ENCODE assay signal across 15 mouse cellular contexts in genomic region chr6:30589819-30590218, GRCm38 (mm10). TPM values are rescaled to one million over a fixed set of nuclear protein-coding genes. Genes with fewer than 3 reads are reported as not detected.
DNase-seq lines count a peak whose midpoint lies in the region; ATAC-seq and TF ChIP-seq lines count a peak whose summit lies in the region.
"Had no signal": no experiment of that assay in that cellular context is flagged by ENCODE, and none has a peak within 500 bp of the region (broad histone marks: within the 10 kb centered on the region; RNA-seq: fewer than 3 reads in every experiment).

No protein-coding gene starts in this region.

- ATAC-seq in forebrain, embryonic 11.5 days (replicated peaks; ENCODE audit: low FRiP score) = no peak
- ATAC-seq in forebrain, embryonic 14.5 days = no peak
- ATAC-seq in kidney, embryonic 14.5 days (ENCODE audit: low FRiP score, low TSS enrichment) = no peak
- no peak for ATAC-seq in limb, embryonic 14.5 days (ENCODE audit: low FRiP score, low read depth)

- H3K27ac ChIP-seq in forebrain, embryonic 11.5 days (ENCODE audit: low read depth, low read length) = no peak overlapping the region
- no peak overlapping the region for H3K27ac ChIP-seq in forebrain, embryonic 14.5 days (ENCODE audit: low read depth, low read length)
- H3K27ac ChIP-seq in kidney, embryonic 14.5 days (ENCODE audit: low read depth, low read length) = peak overlapping the region; percentile 49; the same call in 1 of the 2 replicates
- 0 out of 2 replicates have a peak overlapping the region, but pooled peaks have one; percentile 33 for H3K27ac ChIP-seq in limb, embryonic 14.5 days (replicated peaks; ENCODE audit: low read depth, low read length)
- H3K27ac ChIP-seq: layer of hippocampus, adult 2 months; neural tube, embryonic 15.5 days had no signal

- DNase-seq in forebrain, embryonic 11.5 days (ENCODE audit: low spot score) = peak; percentile 41
- no peak for DNase-seq in forebrain, embryonic 14.5 days (ENCODE audit: low spot score)
- DNase-seq in kidney, adult 18-20 months = no peak
- peak; percentile 44 for DNase-seq in embryo, embryonic 9.5 days (ENCODE audit: extremely low spot score)
- DNase-seq in limb, embryonic 14.5 days (ENCODE audit: low spot score) = no peak
- DNase-seq in right cerebral cortex, postnatal 14 days = no peak
- no peak for DNase-seq in spleen, postnatal 4 days (ENCODE audit: low spot score in 2 of 2)
- DNase-seq: cerebellum, adult 9-10 months; lung, postnatal 36 days; thymus, adult 2 months had no signal

- 37% methylated on average over 2 of the region's 2 CpGs for WGBS in forebrain, embryonic 11.5 days
- WGBS in forebrain, embryonic 14.5 days = 69% methylated on average over 2 of the region's 2 CpGs
- 11% methylated on average over 2 of the region's 2 CpGs for WGBS in kidney, embryonic 14.5 days
- 11% methylated on average over 2 of the region's 2 CpGs for WGBS in limb, embryonic 14.5 days

- H3K36me3 ChIP-seq in forebrain, embryonic 11.5 days (ENCODE audit: control insufficient read depth, insufficient read depth, low read length) = no peaks in the 10 kb centered on the region
- no peaks in the 10 kb centered on the region for H3K36me3 ChIP-seq in forebrain, embryonic 14.5 days (ENCODE audit: control insufficient read depth, insufficient read depth, low read length)
- no peaks in the 10 kb centered on the region for H3K36me3 ChIP-seq in kidney, embryonic 14.5 days (ENCODE audit: control insufficient read depth, insufficient read depth, low read length)
- no peaks in the 10 kb centered on the region for H3K36me3 ChIP-seq in limb, embryonic 14.5 days (ENCODE audit: control insufficient read depth, insufficient read depth, low read length)
- H3K36me3 ChIP-seq: neural tube, embryonic 15.5 days had no signal

- H3K9ac ChIP-seq in forebrain, embryonic 11.5 days (ENCODE audit: low read length) = no peak overlapping the region
- no peak overlapping the region for H3K9ac ChIP-seq in forebrain, embryonic 14.5 days (ENCODE audit: low read length)
- H3K9ac ChIP-seq in kidney, embryonic 14.5 days (ENCODE audit: low read depth, low read length) = no peak overlapping the region
- H3K9ac ChIP-seq in limb, embryonic 14.5 days (ENCODE audit: low read depth, low read length, severe bottlenecking) = no peak overlapping the region
- H3K9ac ChIP-seq: neural tube, embryonic 15.5 days had no signal

- H3K27me3 ChIP-seq in forebrain, embryonic 11.5 days (ENCODE audit: control insufficient read depth, insufficient read depth, low read length) = no peaks in the 10 kb centered on the region
- no peaks in the 10 kb centered on the region for H3K27me3 ChIP-seq in forebrain, embryonic 14.5 days (replicated peaks; ENCODE audit: control insufficient read depth, insufficient read depth, low read length)
- no peaks in the 10 kb centered on the region for H3K27me3 ChIP-seq in kidney, embryonic 14.5 days (ENCODE audit: control insufficient read depth, insufficient read depth, low read length)
- H3K27me3 ChIP-seq in limb, embryonic 14.5 days (ENCODE audit: control insufficient read depth, insufficient read depth, low read length) = no peaks in the 10 kb centered on the region
- H3K27me3 ChIP-seq: neural tube, embryonic 15.5 days had no signal

- no peaks in the 10 kb centered on the region for H3K9me3 ChIP-seq in forebrain, embryonic 11.5 days (ENCODE audit: control insufficient read depth, low read length)
- no peaks in the 10 kb centered on the region for H3K9me3 ChIP-seq in forebrain, embryonic 14.5 days (replicated peaks; ENCODE audit: control insufficient read depth, low read length)
- no peaks in the 10 kb centered on the region for H3K9me3 ChIP-seq in kidney, embryonic 14.5 days (ENCODE audit: control insufficient read depth, low read length)
- no peaks in the 10 kb centered on the region for H3K9me3 ChIP-seq in limb, embryonic 14.5 days (ENCODE audit: control insufficient read depth, low read length)
- H3K9me3 ChIP-seq: neural tube, embryonic 15.5 days had no signal

- H3K4me3 ChIP-seq in forebrain, embryonic 11.5 days (ENCODE audit: low read depth, low read length) = no peak overlapping the region
- no peak overlapping the region for H3K4me3 ChIP-seq in forebrain, embryonic 14.5 days (ENCODE audit: low read depth, low read length)
- H3K4me3 ChIP-seq in kidney, embryonic 14.5 days (ENCODE audit: low read length) = no peak overlapping the region
- H3K4me3 ChIP-seq in limb, embryonic 14.5 days (replicated peaks; ENCODE audit: low read length) = no peak overlapping the region
- H3K4me3 ChIP-seq: layer of hippocampus, adult 2 months; neural tube, embryonic 15.5 days had no signal

- no peak for TF ChIP-seq POLR2A in limb, embryonic 14.5 days (IDR thresholded peaks at IDR 0.05; ENCODE audit: borderline replicate concordance, extremely low read depth, insufficient read depth, insufficient read length)

- H3K4me1 ChIP-seq in forebrain, embryonic 11.5 days (replicated peaks; ENCODE audit: control insufficient read depth, insufficient read depth, low read length) = peaks cover 2% of the 10 kb centered on the region; the same call in 1 of the 2 replicates
- 0 out of 2 replicates have a peak, but pooled peaks cover 3% of the 10 kb centered on the region for H3K4me1 ChIP-seq in forebrain, embryonic 14.5 days (ENCODE audit: control insufficient read depth, insufficient read depth, low read length)
- peaks cover 22% of the 10 kb centered on the region for H3K4me1 ChIP-seq in kidney, embryonic 14.5 days (ENCODE audit: control insufficient read depth, insufficient read depth, low read length)
- H3K4me1 ChIP-seq in limb, embryonic 14.5 days (ENCODE audit: control insufficient read depth, insufficient read depth, low read length) = 0 out of 2 replicates have a peak, but pooled peaks cover 6% of the 10 kb centered on the region

- no peak overlapping the region for H3K4me2 ChIP-seq in forebrain, embryonic 11.5 days (ENCODE audit: low read depth, low read length, severe bottlenecking)
- no peak overlapping the region for H3K4me2 ChIP-seq in forebrain, embryonic 14.5 days (ENCODE audit: low read length)
- H3K4me2 ChIP-seq in kidney, embryonic 14.5 days (replicated peaks; ENCODE audit: low read depth, low read length) = no peak overlapping the region
- no peak overlapping the region for H3K4me2 ChIP-seq in limb, embryonic 14.5 days (replicated peaks; ENCODE audit: low read depth, low read length, severe bottlenecking)
- H3K4me2 ChIP-seq: neural tube, embryonic 15.5 days had no signal

RNA-seq across cellular contexts. Expression of gene Cpa5, which starts 21.0 kb away (rescaled TPM):
- 0.15 and 0.72 TPM in 2 replicates for polyA plus RNA-seq in forebrain, embryonic 11.5 days (2014; fragmentation: Nextera tagmentation; extraction: Ambion mirVana)
- 0.10 TPM in 2 replicates for polyA plus RNA-seq in forebrain, embryonic 14.5 days (2014; fragmentation: Nextera tagmentation; extraction: Ambion mirVana)
- polyA plus RNA-seq in kidney, embryonic 14.5 days (2014; fragmentation: Nextera tagmentation; extraction: Ambion mirVana) = 0.57 and 1.0 TPM in 2 replicates
- polyA plus RNA-seq in limb, embryonic 14.5 days (2012; rRNA removed) = 0.81 and 0.87 TPM in 2 replicates
- polyA plus RNA-seq in limb, embryonic 14.5 days (2014; fragmentation: Nextera tagmentation; extraction: Ambion mirVana) = 0.57 and 0.99 TPM in 2 replicates
- polyA plus RNA-seq: frontal cortex, adult 2 months; neural tube, embryonic 15.5 days; thymus, adult 2 months had no signal

RNA-seq across cellular contexts. Expression of gene Cpa4, which starts 21.6 kb away (rescaled TPM):
- polyA plus RNA-seq in forebrain, embryonic 11.5 days (2014; fragmentation: Nextera tagmentation; extraction: Ambion mirVana) = 5.4 and 5.6 TPM in 2 replicates
- polyA plus RNA-seq in forebrain, embryonic 14.5 days (2014; fragmentation: Nextera tagmentation; extraction: Ambion mirVana) = 2.3 and 2.8 TPM in 2 replicates
- 0.09 and 0.12 TPM in 2 replicates for polyA plus RNA-seq in kidney, embryonic 14.5 days (2014; fragmentation: Nextera tagmentation; extraction: Ambion mirVana)
- polyA plus RNA-seq in limb, embryonic 14.5 days (2012; rRNA removed) = 4.4 and 5.4 TPM in 2 replicates
- 1.9 and 2.1 TPM in 2 replicates for polyA plus RNA-seq in limb, embryonic 14.5 days (2014; fragmentation: Nextera tagmentation; extraction: Ambion mirVana)
- polyA plus RNA-seq: gonadal fat pad, adult 2 months had no signal

RNA-seq across cellular contexts. Expression of gene Cpa2, which starts 48.4 kb away (rescaled TPM):
- 4.0 TPM in 2 replicates for polyA plus RNA-seq in forebrain, embryonic 11.5 days (2014; fragmentation: Nextera tagmentation; extraction: Ambion mirVana)
- polyA plus RNA-seq in forebrain, embryonic 14.5 days (2014; fragmentation: Nextera tagmentation; extraction: Ambion mirVana) = 4.5 and 5.4 TPM in 2 replicates
- 22.7 and 29.8 TPM in 2 replicates for polyA plus RNA-seq in kidney, embryonic 14.5 days (2014; fragmentation: Nextera tagmentation; extraction: Ambion mirVana)
- polyA plus RNA-seq in limb, embryonic 14.5 days (2012; rRNA removed) = 5.2 and 6.6 TPM in 2 replicates
- 5.3 and 6.5 TPM in 2 replicates for polyA plus RNA-seq in limb, embryonic 14.5 days (2014; fragmentation: Nextera tagmentation; extraction: Ambion mirVana)
- polyA plus RNA-seq: thymus, adult 2 months had no signal

RNA-seq across cellular contexts. Expression of gene Cpa1, which starts 49.2 kb away (rescaled TPM):
- 0.16 TPM in 1 of 2 replicates, not detected in the other for polyA plus RNA-seq in forebrain, embryonic 11.5 days (2014; fragmentation: Nextera tagmentation; extraction: Ambion mirVana)
- polyA plus RNA-seq in forebrain, embryonic 14.5 days (2014; fragmentation: Nextera tagmentation; extraction: Ambion mirVana) = 0.58 and 1.5 TPM in 2 replicates
- polyA plus RNA-seq in kidney, embryonic 14.5 days (2014; fragmentation: Nextera tagmentation; extraction: Ambion mirVana) = 1.8 and 2.0 TPM in 2 replicates
- 1.4 and 2.8 TPM in 2 replicates for polyA plus RNA-seq in limb, embryonic 14.5 days (2012; rRNA removed)
- polyA plus RNA-seq in limb, embryonic 14.5 days (2014; fragmentation: Nextera tagmentation; extraction: Ambion mirVana) = 1.1 and 1.3 TPM in 2 replicates
- polyA plus RNA-seq: frontal cortex, adult 2 months; thymus, adult 2 months had no signal

Comparison
In these comparisons a context has a peak if more than half of its experiments do, and no peak if none do; other contexts are left out.
1. DNase-seq: peak in forebrain, embryonic 11.5 days (single experiment) and embryo, embryonic 9.5 days (single experiment); none in forebrain, embryonic 14.5 days (single experiment), kidney, adult 18-20 months (single experiment), limb, embryonic 14.5 days (single experiment), right cerebral cortex, postnatal 14 days (single experiment) and spleen, postnatal 4 days (0 of 2).
2. H3K27ac ChIP-seq: peak in kidney, embryonic 14.5 days (single experiment) and limb, embryonic 14.5 days (single experiment); none in forebrain, embryonic 11.5 days (single experiment) and forebrain, embryonic 14.5 days (single experiment).